Mouse (Mus musculus): Measurements from ENCODE around the gene Gm26897.

DNA sequence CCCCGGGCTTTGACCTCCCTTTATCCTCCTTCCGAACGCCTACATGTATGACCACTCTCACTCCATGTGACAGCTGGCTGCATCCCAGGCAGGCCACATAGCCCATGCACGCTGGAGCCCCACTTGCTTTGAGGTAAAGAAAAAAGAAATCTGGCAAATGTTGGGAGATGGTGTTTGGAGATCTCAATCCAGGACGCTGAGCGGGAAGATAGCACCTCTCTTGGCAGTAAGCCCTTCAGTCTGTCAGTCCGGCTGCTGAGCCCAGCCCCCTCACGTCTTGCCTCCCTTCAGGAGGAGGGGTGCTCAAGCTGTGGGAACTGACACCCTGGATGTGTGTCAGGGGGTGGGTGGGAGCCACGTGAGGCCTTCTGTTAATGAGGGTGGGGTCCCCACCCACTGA lies 13.0 kb upstream of the Gm26897 start:
- no peak for TF ChIP-seq CTCF (IDR thresholded peaks at IDR 0.05)
- TF ChIP-seq POLR2A (IDR thresholded peaks at IDR 0.05; ENCODE audit: insufficient read depth, low read depth, low read length), result no peak
